Mouse (Mus musculus) MEL (cell line): ENCODE results near the gene Scgb1b30.

ENCODE experiments used
- CTCF ChIP-seq, 3 experiments: IDR thresholded peaks in 2 of 3; conservative IDR thresholded peaks in 1 of 3; 2 replicates each; pipeline ENCODE4 v1.5.1; 2011 to 2012; ENCODE audit warnings: low read length in 3 of 3, low read depth in 2 of 3, mild to moderate bottlenecking in 2 of 3, improper control_type of control experiment in 1 of 3, inconsistent platforms in 1 of 3, mixed read lengths in 1 of 3, moderate library complexity in 1 of 3; ENCODE audit not compliant: control insufficient read depth in 1 of 3, insufficient read depth in 1 of 3, poor library complexity in 1 of 3, severe bottlenecking in 1 of 3
- E2F4 ChIP-seq: IDR thresholded peaks from 2 replicates; pipeline ENCODE4 v1.6.1; 2011; ENCODE audit warnings: low read depth, low read length, improper control_type of control experiment, borderline replicate concordance
- GATA1 ChIP-seq: IDR thresholded peaks from 2 replicates; pipeline ENCODE4 v1.6.1; 2011; ENCODE audit warnings: low read depth, low read length, improper control_type of control experiment
- MAX ChIP-seq: IDR thresholded peaks from 2 replicates; pipeline ENCODE4 v1.6.1; 2011; ENCODE audit warnings: low read length, improper control_type of control experiment
- MAZ ChIP-seq: IDR thresholded peaks from 2 replicates; pipeline ENCODE4 v1.6.1; 2012; ENCODE audit warnings: low read depth, mild to moderate bottlenecking, inconsistent platforms, low read length, improper control_type of control experiment
- POLR2A ChIP-seq, 2 experiments: IDR thresholded peaks; 2 replicates each; pipeline ENCODE4 v1.6.1; 2011 to 2012; ENCODE audit warnings: low read length in 2 of 2, mild to moderate bottlenecking in 2 of 2, control low read depth in 1 of 2, improper control_type of control experiment in 1 of 2, low read depth in 1 of 2, moderate library complexity in 1 of 2; ENCODE audit not compliant: control insufficient read depth in 1 of 2, insufficient read depth in 1 of 2, poor library complexity in 1 of 2
- TBP ChIP-seq: IDR thresholded peaks from 2 replicates; pipeline ENCODE4 v1.8.0; 2011; ENCODE audit warnings: low read depth, low read length, improper control_type of control experiment
- USF2 ChIP-seq, 2 experiments: IDR thresholded peaks; 2 replicates each; pipeline ENCODE4 v1.6.1; 2011 to 2012; ENCODE audit warnings: improper control_type of control experiment in 2 of 2, low read length in 2 of 2, borderline replicate concordance in 1 of 2, inconsistent platforms in 1 of 2, low read depth in 1 of 2, mild to moderate bottlenecking in 1 of 2; ENCODE audit not compliant: insufficient read depth in 1 of 2
- ZKSCAN1 ChIP-seq: IDR thresholded peaks from 2 replicates; pipeline ENCODE4 v1.6.1; 2012; ENCODE audit warnings: low read depth, mild to moderate bottlenecking, inconsistent platforms, low read length, improper control_type of control experiment, moderate library complexity
- ZNF384 ChIP-seq: IDR thresholded peaks from 2 replicates; pipeline ENCODE4 v1.6.1; 2012; ENCODE audit warnings: low read depth, mild to moderate bottlenecking, inconsistent platforms, low read length, improper control_type of control experiment

- TF ChIP-seq CTCF (IDR thresholded peaks at IDR 0.05 in 2 of 3, conservative IDR thresholded peaks at IDR 0.05 in 1 of 3; ENCODE audit: control insufficient read depth in 1 of 3, insufficient read depth in 1 of 3, low read depth in 2 of 3, low read length in 3 of 3, poor library complexity in 1 of 3, severe bottlenecking in 1 of 3) (no peak), ZNF384 (no peak), POLR2A (IDR thresholded peaks at IDR 0.05; ENCODE audit: control insufficient read depth in 1 of 2, insufficient read depth in 1 of 2, low read depth in 1 of 2, low read length in 2 of 2, poor library complexity in 1 of 2) (no peak), USF2 (IDR thresholded peaks at IDR 0.05; ENCODE audit: borderline replicate concordance in 1 of 2, insufficient read depth in 1 of 2, low read depth in 1 of 2, low read length in 2 of 2) (no peak), MAZ (no peak), ZKSCAN1 (no peak), GATA1 (no peak), TBP (no peak), MAX (no peak), E2F4 (no peak)
Observed at GRCm38 (mm10) chr7:34094911-34095481, at the start of gene Scgb1b30.
